Mouse (Mus musculus): Measurements from ENCODE around the gene Rusc2. TPM values are rescaled to one million over a fixed set of nuclear protein-coding genes. Genes with fewer than 3 reads are reported as not detected.

The Rusc2 gene
- total and polyA plus RNA-seq, 3 experiments, result 2.4 to 7.3 TPM; not detected in 1

DNA sequence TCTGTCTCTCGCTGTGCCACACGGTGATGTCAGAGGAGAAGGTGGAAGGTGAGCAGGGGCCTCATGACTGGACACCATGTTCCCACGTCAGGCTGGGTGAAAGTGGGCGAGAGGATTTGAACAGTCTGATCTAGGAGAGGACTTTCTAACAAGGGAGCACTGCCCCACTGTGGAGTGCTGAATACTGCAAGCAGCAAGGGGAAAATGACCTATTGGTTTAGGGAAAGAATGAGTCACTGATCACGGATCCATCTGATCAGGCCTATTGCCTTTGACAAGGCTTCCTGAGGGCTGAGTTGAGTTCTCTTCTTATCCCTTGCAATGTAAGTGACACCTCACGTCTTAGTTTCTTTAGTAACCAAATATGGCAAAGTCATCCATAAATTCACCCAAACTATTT is 28.1 kb upstream of the Rusc2 start:
- H3K27ac ChIP-seq (ENCODE audit: control insufficient read depth, low read depth, low read length), result no peak overlapping the region
- H3K36me3 ChIP-seq (ENCODE audit: control insufficient read depth in 1 of 2, insufficient read depth in 2 of 2, low read length in 2 of 2), result no peaks in the 10 kb centered on the region
- H3K4me1 ChIP-seq (ENCODE audit: control insufficient read depth in 1 of 2, insufficient read depth in 2 of 2, low read length in 2 of 2), result no peaks in the 10 kb centered on the region
- H3K4me3 ChIP-seq (ENCODE audit: control insufficient read depth in 1 of 2, insufficient read depth in 1 of 2, low read depth in 2 of 2, low read length in 2 of 2), result no peak overlapping the region
- TF ChIP-seq ETS1 (IDR thresholded peaks at IDR 0.05; ENCODE audit: low read depth, low read length), result no peak
- no peak for TF ChIP-seq SMC3 (IDR thresholded peaks at IDR 0.05; ENCODE audit: low read depth, low read length)
- TF ChIP-seq TBP (IDR thresholded peaks at IDR 0.05; ENCODE audit: low read depth, low read length), result no peak
- no peak for TF ChIP-seq CHD1 (IDR thresholded peaks at IDR 0.05; ENCODE audit: low read depth, low read length)
- TF ChIP-seq POLR2AphosphoS5 (IDR thresholded peaks at IDR 0.05; ENCODE audit: borderline replicate concordance, low read depth, low read length), result no peak
- no peak for TF ChIP-seq NRF1 (IDR thresholded peaks at IDR 0.05; ENCODE audit: insufficient read depth, low read depth, low read length, poor library complexity, severe bottlenecking)
- no peak for TF ChIP-seq TAL1 (IDR thresholded peaks at IDR 0.05; ENCODE audit: low read length)
- TF ChIP-seq KAT2A (conservative IDR thresholded peaks at IDR 0.05; ENCODE audit: low read depth, low read length), result no peak
- no peak for TF ChIP-seq CHD2 (IDR thresholded peaks at IDR 0.05; ENCODE audit: low read length)
- no peak for TF ChIP-seq CTCF (IDR thresholded peaks at IDR 0.05 in 2 of 3, conservative IDR thresholded peaks at IDR 0.05 in 1 of 3; ENCODE audit: control insufficient read depth in 1 of 3, insufficient read depth in 1 of 3, low read depth in 2 of 3, low read length in 3 of 3, poor library complexity in 1 of 3, severe bottlenecking in 1 of 3)
- no peaks in the 10 kb centered on the region for H3K79me2 ChIP-seq (ENCODE audit: control insufficient read depth, insufficient read depth, low read length, poor library complexity)
- no peak overlapping the region for H3K9ac ChIP-seq (ENCODE audit: control insufficient read depth, low read depth, low read length, poor library complexity, severe bottlenecking)
- no peaks in the 10 kb centered on the region for H3K9me3 ChIP-seq (replicated peaks; ENCODE audit: insufficient read depth, low read length)
- DNase-seq (ENCODE audit: low read depth, low spot score), result no peak
- no peaks in the 10 kb centered on the region for H3K27me3 ChIP-seq (ENCODE audit: control insufficient read depth in 1 of 2, insufficient read depth in 2 of 2, low read length in 2 of 2)

DNA sequence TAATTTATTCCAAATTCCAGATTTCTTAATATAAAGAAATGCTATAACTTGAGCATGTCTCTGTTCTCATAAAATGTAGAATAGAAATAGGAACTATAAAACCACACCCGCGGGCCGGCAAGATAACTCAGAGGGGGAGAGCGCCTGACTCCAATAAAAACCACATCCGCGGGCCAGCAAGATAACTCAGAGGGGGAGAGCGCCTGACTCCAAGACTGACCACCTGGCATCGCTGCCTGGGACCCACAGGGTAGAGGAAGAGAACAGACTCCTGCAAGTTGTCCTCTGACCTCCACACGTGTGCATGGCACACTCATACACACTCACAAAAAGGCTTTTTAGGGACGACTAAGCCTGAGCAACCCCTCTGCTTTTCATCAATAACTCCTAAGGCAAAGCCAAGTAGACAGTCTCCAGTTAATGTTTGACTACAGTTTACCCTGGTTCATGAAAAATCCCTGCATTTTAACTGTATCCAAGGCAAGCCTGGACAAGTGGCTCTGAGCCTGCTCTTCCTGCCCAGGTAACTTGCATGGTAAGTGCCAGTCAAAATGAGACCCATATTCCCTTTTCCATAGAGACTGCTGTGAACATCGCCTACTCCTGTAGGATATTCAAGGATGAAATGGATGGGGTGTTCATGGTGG is 16.7 kb upstream of the Rusc2 start:
- peak overlapping the region; percentile 21 for H3K9ac ChIP-seq (ENCODE audit: control insufficient read depth, low read depth, low read length, poor library complexity, severe bottlenecking)
- H3K79me2 ChIP-seq (ENCODE audit: control insufficient read depth, insufficient read depth, low read length, poor library complexity), result no peaks in the 10 kb centered on the region
- H3K9me3 ChIP-seq (replicated peaks; ENCODE audit: insufficient read depth, low read length), result no peaks in the 10 kb centered on the region
- H3K4me3 ChIP-seq (ENCODE audit: control insufficient read depth in 1 of 2, insufficient read depth in 1 of 2, low read depth in 2 of 2, low read length in 2 of 2), result no peak overlapping the region; a peak in 1 of 4 replicates
- H3K36me3 ChIP-seq (ENCODE audit: control insufficient read depth in 1 of 2, insufficient read depth in 2 of 2, low read length in 2 of 2), result peaks cover 0 to 28% of the 10 kb centered on the region in 2 experiments; a peak in 2 of 4 replicates
- H3K4me1 ChIP-seq (ENCODE audit: control insufficient read depth in 1 of 2, insufficient read depth in 2 of 2, low read length in 2 of 2), result peaks cover 18 to 32% of the 10 kb centered on the region in 2 experiments
- peak overlapping the region; percentile 79 for H3K27ac ChIP-seq (ENCODE audit: control insufficient read depth, low read depth, low read length)
- peak; percentile 89 for DNase-seq (ENCODE audit: low read depth, low spot score)
- no peaks in the 10 kb centered on the region for H3K27me3 ChIP-seq (ENCODE audit: control insufficient read depth in 1 of 2, insufficient read depth in 2 of 2, low read length in 2 of 2)
- TF ChIP-seq SIN3A (IDR thresholded peaks at IDR 0.05; ENCODE audit: low read length) (peak; percentile 81), ZC3H11A (IDR thresholded peaks at IDR 0.05; ENCODE audit: low read depth, low read length) (no peak), MAZ (IDR thresholded peaks at IDR 0.05; ENCODE audit: low read depth, low read length) (peak; percentile 78), ZMIZ1 (IDR thresholded peaks at IDR 0.05; ENCODE audit: low read depth, low read length) (no peak), MYC (IDR thresholded peaks at IDR 0.05; ENCODE audit: low read depth, low read length) (no peak), TBP (IDR thresholded peaks at IDR 0.05; ENCODE audit: low read depth, low read length) (0 out of 2 replicates have a peak, but pooled peaks have one; percentile 21), POLR2AphosphoS2 (IDR thresholded peaks at IDR 0.05; ENCODE audit: low read length) (no peak), SMC3 (IDR thresholded peaks at IDR 0.05; ENCODE audit: low read depth, low read length) (no peak), GABPA (IDR thresholded peaks at IDR 0.05; ENCODE audit: low read depth, low read length) (no peak), RAD21 (IDR thresholded peaks at IDR 0.05; ENCODE audit: low read depth, low read length) (no peak), MAFK (IDR thresholded peaks at IDR 0.05; ENCODE audit: borderline replicate concordance, low read depth, low read length) (no peak), ETS1 (IDR thresholded peaks at IDR 0.05; ENCODE audit: low read depth, low read length) (peak; percentile 91), UBTF (IDR thresholded peaks at IDR 0.05; ENCODE audit: borderline replicate concordance, insufficient read depth, low read depth, low read length) (no peak), JUND (IDR thresholded peaks at IDR 0.05; ENCODE audit: low read depth, low read length) (no peak), POLR2A (IDR thresholded peaks at IDR 0.05; ENCODE audit: control insufficient read depth in 1 of 2, insufficient read depth in 1 of 2, low read depth in 1 of 2, low read length in 2 of 2, poor library complexity in 1 of 2) (peak in 1 of 2 experiments; percentile 38; a peak in 1 of 4 replicates), EP300 (IDR thresholded peaks at IDR 0.05; ENCODE audit: low read depth in 1 of 2, low read length in 2 of 2) (peak; percentile 96 to 97), RCOR1 (IDR thresholded peaks at IDR 0.05; ENCODE audit: low read depth, low read length) (peak; percentile 85), E2F4 (IDR thresholded peaks at IDR 0.05; ENCODE audit: borderline replicate concordance, low read depth, low read length) (no peak), ELF1 (IDR thresholded peaks at IDR 0.05; ENCODE audit: low read depth, low read length) (no peak), TAL1 (IDR thresholded peaks at IDR 0.05; ENCODE audit: low read length) (peak; percentile 78), POLR2AphosphoS5 (IDR thresholded peaks at IDR 0.05; ENCODE audit: borderline replicate concordance, low read depth, low read length) (no peak), USF1 (IDR thresholded peaks at IDR 0.05; ENCODE audit: low read depth, low read length) (peak; percentile 52), NRF1 (IDR thresholded peaks at IDR 0.05; ENCODE audit: insufficient read depth, low read depth, low read length, poor library complexity, severe bottlenecking) (no peak), BHLHE40 (IDR thresholded peaks at IDR 0.05; ENCODE audit: borderline replicate concordance, low read depth, low read length) (peak; percentile 72), GATA1 (IDR thresholded peaks at IDR 0.05; ENCODE audit: low read depth, low read length) (peak; percentile 94), TCF12 (IDR thresholded peaks at IDR 0.05; ENCODE audit: low read depth, low read length) (peak; percentile 91)

Data from MEL (cell line).